Mouse (Mus musculus): ENCODE data around the gene Slc22a21. TPM values are rescaled to one million over a fixed set of nuclear protein-coding genes. Genes with fewer than 3 reads are reported as not detected.

The Slc22a21 gene
- polyA plus RNA-seq (2016; fragmentation: Nextera tagmentation; extraction: Ambion mirVana): 1.4 and 2.7 TPM in 2 replicates

DNA sequence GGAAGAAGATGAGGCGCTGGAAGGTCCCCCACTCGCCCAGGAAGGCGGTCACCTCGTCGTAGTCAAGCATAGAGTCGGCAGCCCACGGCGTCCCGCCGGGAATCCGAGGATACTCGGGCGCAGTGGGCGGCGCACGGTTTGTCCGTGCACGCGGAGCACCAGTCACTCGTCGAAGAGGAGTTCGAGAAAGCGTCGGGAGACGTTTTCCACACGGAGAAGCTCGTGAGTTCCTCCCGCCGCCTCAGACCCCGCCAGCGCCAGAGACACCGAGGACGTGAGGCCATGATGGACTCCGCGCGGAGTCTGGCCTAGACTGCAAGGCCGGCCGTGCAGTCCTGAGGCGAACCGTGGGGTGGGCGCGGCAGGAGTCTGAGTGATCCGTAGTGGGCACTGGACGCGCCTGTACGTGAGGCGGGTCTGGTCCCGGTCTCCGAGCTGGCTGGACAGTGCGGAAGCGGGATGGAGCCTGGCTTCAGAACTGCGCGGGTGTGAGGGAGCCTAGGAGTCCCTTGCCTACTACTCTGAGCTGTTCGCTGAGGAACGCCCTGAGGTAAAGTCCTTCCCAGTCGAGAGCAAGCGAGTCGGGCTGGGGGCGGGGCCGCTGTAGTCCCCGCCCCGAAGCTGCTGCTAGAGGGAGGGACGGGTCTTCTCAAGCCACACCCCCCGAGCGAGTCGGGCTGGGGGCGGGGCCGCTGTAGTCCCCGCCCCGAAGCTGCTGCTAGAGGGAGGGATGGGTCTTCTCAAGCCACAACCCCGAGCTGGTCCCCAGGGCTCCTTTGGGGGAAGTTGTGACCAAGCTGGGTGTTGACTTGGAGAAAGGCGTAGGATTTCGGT is at the start of gene Slc22a21:
TSS of gene Slc22a21 (minus strand) at position 545 of the 834 bp plus-strand sequence.
- Histone ChIP-seq H3K27ac (no peak within 1 kb of the TSS), H3K27me3 (peaks cover 16% of the 10 kb centered on the region), H3K4me1 (no peaks in the 10 kb centered on the region), H3K4me3 (replicated peaks) (peak within 1 kb of the TSS; percentile 60), H3K36me3 (replicated peaks) (no peaks in the 10 kb centered on the region), H3K4me2 (peak within 1 kb of the TSS; percentile 94), H3K9me3 (no peaks in the 10 kb centered on the region), H3K9ac (peak within 1 kb of the TSS; percentile 58)
- 2% methylated on average over 73 of the region's 73 CpGs for WGBS
- ATAC-seq (ENCODE audit: low FRiP score): peak; percentile 91

DNA sequence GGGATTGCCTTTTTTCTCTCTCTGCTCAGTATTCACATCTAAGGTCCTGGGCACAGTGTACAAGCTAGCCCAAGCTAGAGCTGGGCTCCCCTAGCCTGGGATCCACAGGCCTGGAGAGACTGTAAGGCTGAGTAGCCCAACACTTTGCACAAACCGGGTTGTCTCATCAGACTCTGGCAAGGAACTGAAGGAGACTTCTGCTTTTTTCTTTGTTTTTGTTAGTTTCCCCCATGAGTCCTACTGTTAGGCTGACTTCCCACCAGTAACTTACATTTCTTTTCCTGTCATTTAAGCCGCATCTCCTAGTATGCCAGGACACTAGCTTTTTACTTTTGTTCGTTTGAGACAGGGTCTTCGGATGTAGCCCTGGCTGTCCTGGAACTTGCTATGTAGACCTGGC is 48.9 kb upstream of the Slc22a21 start:
- H3K4me1 ChIP-seq: peaks cover 13% of the 10 kb centered on the region
- H3K27ac ChIP-seq: no peak overlapping the region
- peak overlapping the region; percentile 54 for H3K4me3 ChIP-seq (replicated peaks)
- ATAC-seq (ENCODE audit: low FRiP score): no peak
- H3K36me3 ChIP-seq (replicated peaks): no peaks in the 10 kb centered on the region
- H3K9me3 ChIP-seq: no peaks in the 10 kb centered on the region
- H3K9ac ChIP-seq: no peak overlapping the region
- peaks cover 51% of the 10 kb centered on the region for H3K27me3 ChIP-seq
- 81% methylated on average over 4 of the region's 4 CpGs for WGBS
- peak overlapping the region; percentile 92; the same call in 1 of the 2 replicates for H3K4me2 ChIP-seq

DNA sequence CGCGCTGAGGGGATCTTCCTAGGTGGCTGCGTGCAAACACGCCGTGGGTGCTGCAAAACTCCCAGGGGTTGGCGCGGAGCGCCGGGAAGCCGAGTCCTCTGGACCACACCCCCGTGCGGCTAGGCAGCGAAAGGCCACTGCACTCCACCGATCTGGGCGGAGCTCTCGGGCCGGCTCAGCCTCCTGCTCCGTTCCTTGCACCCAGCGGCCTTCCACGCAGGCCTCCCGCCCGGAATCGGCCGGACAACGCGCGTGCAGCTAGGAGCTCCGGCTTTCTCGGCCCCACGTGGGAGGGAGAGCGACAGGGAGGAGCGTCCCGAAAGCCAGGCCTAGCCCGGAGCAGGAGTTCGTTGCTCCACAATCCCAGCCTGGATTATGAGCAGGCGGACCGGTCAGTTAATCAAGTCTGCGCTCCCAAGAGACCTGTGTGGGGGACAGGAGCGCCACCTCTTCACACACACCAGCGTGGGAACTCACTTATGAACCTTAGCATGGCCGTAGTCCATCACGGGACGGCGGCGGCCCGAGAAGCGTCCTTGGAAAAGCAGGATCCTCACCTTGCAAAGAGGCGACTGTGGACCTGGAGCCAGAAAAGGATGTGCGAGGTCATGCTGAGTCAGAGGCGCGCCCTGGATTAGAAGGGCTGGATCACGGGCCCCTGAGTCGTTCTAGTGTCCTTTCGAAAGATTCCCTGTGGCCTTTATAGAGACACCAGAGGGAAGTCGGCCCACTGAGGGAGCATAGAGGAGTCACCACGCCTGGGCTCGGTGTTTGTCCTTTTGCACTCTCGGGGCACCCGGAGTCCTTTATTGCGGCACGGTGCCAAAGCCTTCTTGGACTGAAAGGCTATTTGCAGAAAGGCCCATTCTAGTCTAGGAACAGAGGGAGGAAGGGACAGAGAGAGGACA is 48.2 kb upstream of the Slc22a21 start, which contains the start of gene Slc22a4:
TSS of gene Slc22a4 (minus strand) at position 47 of the 908 bp plus-strand sequence.
- ATAC-seq (ENCODE audit: low FRiP score): peak; percentile 68
- Histone ChIP-seq H3K4me2 (peak within 1 kb of the TSS; percentile 92), H3K36me3 (replicated peaks) (no peaks in the 10 kb centered on the region), H3K9me3 (no peaks in the 10 kb centered on the region), H3K4me3 (replicated peaks) (peak within 1 kb of the TSS; percentile 54), H3K27ac (no peak within 1 kb of the TSS), H3K4me1 (peaks cover 13% of the 10 kb centered on the region), H3K27me3 (peaks cover 51% of the 10 kb centered on the region), H3K9ac (peak within 1 kb of the TSS; percentile 67)
- 1% methylated on average over 60 of the region's 61 CpGs for WGBS

DNA sequence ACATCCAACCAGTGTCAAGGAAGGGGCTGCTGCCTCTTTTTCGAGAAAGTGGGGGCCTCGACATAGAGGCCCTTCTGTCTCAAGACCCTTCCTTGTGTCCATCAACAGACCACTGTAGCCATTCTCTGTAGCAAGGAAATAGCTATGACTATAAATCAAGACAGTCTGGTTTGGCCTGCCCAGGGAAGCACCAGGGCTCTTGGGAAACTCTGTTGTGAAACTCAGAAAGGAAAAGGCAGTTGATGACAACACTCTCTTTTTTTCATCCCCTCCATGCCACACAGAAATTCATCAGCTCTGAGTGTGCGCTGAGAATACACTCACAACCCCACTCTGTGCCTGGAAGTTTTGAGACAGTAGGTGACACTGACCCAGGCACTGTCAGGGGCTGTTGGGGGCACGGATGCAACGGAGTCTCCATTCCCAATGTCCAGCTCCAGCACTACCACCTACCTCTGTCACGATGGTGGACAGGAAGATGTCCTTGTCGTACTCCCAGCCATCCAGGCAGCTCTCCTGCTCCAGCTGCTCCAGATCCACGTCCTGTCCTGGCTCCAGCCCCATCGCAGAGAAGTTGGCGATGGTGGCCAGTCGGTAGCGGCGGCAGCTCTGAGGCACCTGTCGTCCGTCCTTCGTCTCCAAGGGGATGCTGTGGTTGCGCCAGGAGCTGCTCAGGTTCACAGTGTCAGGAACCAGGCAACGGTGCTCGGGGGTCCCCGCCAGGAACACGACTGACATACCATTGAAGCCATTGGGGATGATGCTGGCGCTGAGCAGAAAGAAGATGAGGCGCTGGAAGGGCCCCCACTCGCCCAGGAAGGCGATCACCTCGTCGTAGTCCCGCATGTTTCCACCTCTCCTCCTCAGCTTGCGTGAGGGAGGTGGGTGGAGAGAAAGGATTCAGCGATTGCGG is 47.3 kb upstream of the Slc22a21 start:
- Histone ChIP-seq H3K27me3 (peaks cover 51% of the 10 kb centered on the region), H3K4me3 (replicated peaks) (peak overlapping the region; percentile 54), H3K27ac (no peak overlapping the region), H3K36me3 (replicated peaks) (no peaks in the 10 kb centered on the region), H3K4me1 (peaks cover 13% of the 10 kb centered on the region), H3K4me2 (peak overlapping the region; percentile 92), H3K9me3 (no peaks in the 10 kb centered on the region), H3K9ac (peak overlapping the region; percentile 67)
- 17% methylated on average over 31 of the region's 31 CpGs for WGBS
- no peak for ATAC-seq (ENCODE audit: low FRiP score)

DNA sequence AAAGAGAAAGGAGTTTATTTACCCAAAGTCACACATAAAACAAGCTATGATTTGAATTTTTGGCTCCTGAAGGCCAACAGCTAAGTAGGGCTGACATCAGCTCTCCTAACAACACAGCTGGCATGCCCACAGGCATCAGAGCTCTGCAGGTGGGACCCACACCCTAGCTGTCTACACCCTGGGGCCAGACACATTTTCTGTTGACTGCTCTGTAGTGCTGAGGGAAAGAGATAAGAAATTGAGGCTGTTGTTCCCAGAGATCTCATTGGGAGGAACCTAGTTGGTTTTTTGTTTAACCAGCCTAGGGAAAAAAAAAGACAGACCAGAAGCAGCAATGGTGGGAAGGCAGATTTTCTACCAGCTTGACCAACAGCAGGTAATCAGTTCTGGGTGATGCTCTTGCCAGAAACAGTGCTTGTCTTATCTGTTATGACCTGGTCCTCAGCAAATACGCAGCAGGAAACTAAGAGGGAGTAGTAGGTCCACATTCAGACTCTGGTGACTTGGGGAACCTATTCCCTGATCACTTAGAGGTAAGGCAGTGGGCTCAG is 46.4 kb upstream of the Slc22a21 start:
- ATAC-seq (ENCODE audit: low FRiP score): no peak
- 79% methylated on average over 1 of the region's 1 CpGs for WGBS

DNA sequence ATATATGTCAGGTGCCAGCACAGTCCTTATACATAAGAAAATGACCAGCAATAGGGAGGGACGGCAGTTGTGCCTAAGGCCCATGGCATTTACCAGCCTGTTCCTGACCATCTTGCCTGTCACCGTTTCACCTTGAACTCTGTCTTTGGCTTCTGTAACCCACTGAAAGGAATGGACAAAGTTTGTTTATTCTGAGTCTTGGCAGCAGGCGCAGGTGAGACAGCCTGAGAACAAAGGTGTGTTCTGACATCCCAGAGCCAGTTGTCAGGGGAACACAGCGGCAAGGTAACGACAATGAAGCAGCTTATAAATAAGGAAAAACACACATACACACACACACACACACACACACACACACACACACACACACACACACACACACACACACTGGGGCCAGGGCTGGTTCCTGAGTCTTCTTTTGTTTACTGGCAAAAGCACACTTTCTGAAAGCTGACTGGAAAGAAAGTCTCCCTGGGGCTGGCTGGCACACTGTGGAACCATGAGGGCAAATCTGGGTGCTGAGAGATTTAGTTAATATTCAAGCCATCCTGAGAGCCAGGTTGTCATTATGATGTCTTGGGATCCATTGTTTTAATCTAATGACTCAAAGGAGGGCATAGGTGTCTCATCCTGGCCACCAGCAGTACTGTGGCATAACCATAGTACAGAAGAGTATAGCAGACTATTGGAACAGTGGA is 41.4 kb upstream of the Slc22a21 start:
- H3K27ac ChIP-seq: no peak overlapping the region
- WGBS: 84% methylated on average over 5 of the region's 5 CpGs
- no peak overlapping the region for H3K9ac ChIP-seq
- no peak for ATAC-seq (ENCODE audit: low FRiP score)
- peaks cover 16% of the 10 kb centered on the region for H3K27me3 ChIP-seq
- H3K9me3 ChIP-seq: no peaks in the 10 kb centered on the region
- no peaks in the 10 kb centered on the region for H3K36me3 ChIP-seq (replicated peaks)
- H3K4me2 ChIP-seq: no peak overlapping the region
- H3K4me3 ChIP-seq (replicated peaks): no peak overlapping the region
- H3K4me1 ChIP-seq: no peaks in the 10 kb centered on the region

More for the DNA sequence above, 46.4 kb upstream of the Slc22a21 start:
- Histone ChIP-seq H3K36me3 (replicated peaks) (no peaks in the 10 kb centered on the region), H3K27ac (no peak overlapping the region), H3K4me1 (peaks cover 13% of the 10 kb centered on the region), H3K27me3 (peaks cover 51% of the 10 kb centered on the region), H3K4me3 (replicated peaks) (no peak overlapping the region), H3K9ac (no peak overlapping the region), H3K4me2 (no peak overlapping the region), H3K9me3 (no peaks in the 10 kb centered on the region)

DNA sequence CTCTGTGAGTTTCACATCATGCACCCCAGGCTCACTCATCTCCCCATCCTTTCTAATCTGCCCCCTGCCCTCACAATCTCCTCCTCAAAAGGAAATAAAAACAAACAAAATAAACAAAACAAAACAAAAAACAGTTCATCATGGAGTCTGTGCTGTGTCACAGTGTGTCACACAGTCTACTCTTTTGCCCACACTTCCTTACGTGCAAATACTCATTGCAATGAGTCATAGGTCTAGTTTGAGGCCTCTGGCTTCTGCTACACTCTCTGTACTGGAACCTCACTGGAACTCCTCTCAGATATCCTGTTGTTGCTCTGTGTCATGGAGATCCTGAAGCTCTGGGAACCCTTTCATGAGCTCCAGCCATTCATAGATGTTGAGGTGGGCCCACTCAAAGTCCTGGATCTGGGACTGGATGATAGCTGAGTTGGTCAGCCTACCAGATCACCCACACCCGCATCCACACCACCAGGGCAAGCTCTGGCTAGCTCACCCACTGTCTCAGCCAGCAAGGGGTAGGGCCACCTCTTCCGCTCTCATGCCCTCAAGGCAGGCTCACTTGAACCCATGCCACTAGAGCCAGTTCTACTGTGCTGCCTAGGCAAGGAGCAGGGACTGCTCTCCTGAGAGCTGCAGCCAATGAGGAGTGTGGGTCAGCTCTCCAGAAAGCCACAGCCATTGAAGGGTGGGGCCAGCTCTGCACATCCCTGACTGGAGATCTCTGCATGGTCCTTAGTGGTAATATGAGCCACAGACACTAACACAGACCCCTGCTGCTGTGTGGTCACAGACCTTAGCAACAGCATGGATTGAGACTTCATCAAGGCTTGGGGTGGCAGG is 39.0 kb upstream of the Slc22a21 start:
- no peaks in the 10 kb centered on the region for H3K36me3 ChIP-seq (replicated peaks)
- no peak overlapping the region for H3K27ac ChIP-seq
- H3K9me3 ChIP-seq: no peaks in the 10 kb centered on the region
- H3K27me3 ChIP-seq: no peaks in the 10 kb centered on the region
- no peaks in the 10 kb centered on the region for H3K4me1 ChIP-seq
- WGBS: 80% methylated on average over 3 of the region's 3 CpGs
- H3K4me3 ChIP-seq (replicated peaks): no peak overlapping the region
- H3K9ac ChIP-seq: no peak overlapping the region
- no peak overlapping the region for H3K4me2 ChIP-seq
- no peak for ATAC-seq (ENCODE audit: low FRiP score)

DNA sequence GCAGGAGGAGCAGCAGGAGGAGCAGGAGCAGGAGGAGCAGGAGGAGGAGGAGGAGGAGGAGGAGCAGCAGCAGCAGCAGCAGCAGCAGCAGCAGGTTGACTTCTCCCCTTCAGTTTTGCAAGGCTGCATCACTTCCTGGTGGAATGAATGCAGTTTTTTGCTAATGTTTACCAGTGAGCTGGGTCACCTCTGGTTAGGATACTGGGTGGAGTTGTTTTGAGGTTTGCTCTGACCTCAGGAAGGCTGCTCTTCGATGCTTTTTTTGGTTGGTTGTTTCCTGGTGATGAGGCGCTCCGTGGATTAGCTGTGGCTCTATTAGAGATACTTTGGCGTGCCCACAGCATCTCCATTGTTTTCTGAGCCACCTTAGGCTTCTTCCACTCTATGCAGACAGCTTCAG is 37.5 kb upstream of the Slc22a21 start:
- Histone ChIP-seq H3K4me2 (no peak overlapping the region), H3K4me1 (no peaks in the 10 kb centered on the region), H3K27ac (no peak overlapping the region), H3K36me3 (replicated peaks) (no peaks in the 10 kb centered on the region), H3K4me3 (replicated peaks) (no peak overlapping the region), H3K27me3 (no peaks in the 10 kb centered on the region), H3K9me3 (no peaks in the 10 kb centered on the region), H3K9ac (no peak overlapping the region)
- no peak for ATAC-seq (ENCODE audit: low FRiP score)
- 73% methylated on average over 4 of the region's 4 CpGs for WGBS

DNA sequence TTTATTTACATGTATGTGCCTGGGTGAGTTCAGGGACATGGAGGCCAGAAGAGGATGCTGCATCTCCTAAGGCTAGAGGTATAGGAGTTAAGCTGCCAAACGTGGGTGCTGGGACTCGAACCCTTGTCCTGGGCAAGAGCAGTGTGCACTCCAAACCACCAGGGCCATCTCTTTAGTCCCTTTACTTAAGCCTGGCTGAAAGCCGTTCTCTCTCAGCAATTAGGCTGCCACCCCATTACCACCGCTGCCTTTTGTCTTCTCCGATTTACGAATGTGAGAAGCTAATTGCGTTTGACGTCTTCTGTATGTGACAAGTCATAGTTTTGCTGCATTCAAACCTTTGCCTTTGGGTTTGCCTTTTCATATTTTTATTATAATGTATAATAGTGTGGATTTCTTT is 35.9 kb upstream of the Slc22a21 start:
- no peaks in the 10 kb centered on the region for H3K36me3 ChIP-seq (replicated peaks)
- H3K4me2 ChIP-seq: no peak overlapping the region
- no peaks in the 10 kb centered on the region for H3K9me3 ChIP-seq
- H3K27ac ChIP-seq: no peak overlapping the region
- no peaks in the 10 kb centered on the region for H3K27me3 ChIP-seq
- no peak for ATAC-seq (ENCODE audit: low FRiP score)
- 64% methylated on average over 8 of the region's 8 CpGs for WGBS
- H3K9ac ChIP-seq: no peak overlapping the region
- no peaks in the 10 kb centered on the region for H3K4me1 ChIP-seq
- no peak overlapping the region for H3K4me3 ChIP-seq (replicated peaks)

DNA sequence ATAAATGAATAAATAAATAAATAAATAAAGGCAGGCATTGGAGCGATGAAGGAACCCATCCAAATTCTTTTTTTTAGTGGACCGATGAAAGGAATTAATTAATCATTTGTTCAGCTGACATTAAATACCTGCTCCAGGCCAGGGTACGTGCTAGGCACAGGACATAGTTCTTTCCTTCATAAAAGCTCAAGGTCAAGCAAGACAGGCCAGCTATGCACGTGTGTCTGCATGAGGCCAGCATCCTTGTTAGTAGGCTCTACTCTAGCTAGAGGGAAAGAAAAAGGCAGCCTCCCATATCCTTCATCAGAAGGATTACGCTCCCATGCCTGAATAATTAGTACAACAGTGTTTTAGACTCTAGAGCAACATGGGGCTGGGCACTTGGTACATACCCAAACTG is 32.8 kb upstream of the Slc22a21 start:
- H3K27ac ChIP-seq: no peak overlapping the region
- no peaks in the 10 kb centered on the region for H3K4me1 ChIP-seq
- H3K4me2 ChIP-seq: no peak overlapping the region
- no peak overlapping the region for H3K9ac ChIP-seq
- no peak for ATAC-seq (ENCODE audit: low FRiP score)
- 83% methylated on average over 5 of the region's 5 CpGs for WGBS
- no peak overlapping the region for H3K4me3 ChIP-seq (replicated peaks)
- no peaks in the 10 kb centered on the region for H3K27me3 ChIP-seq
- H3K9me3 ChIP-seq: no peaks in the 10 kb centered on the region
- no peaks in the 10 kb centered on the region for H3K36me3 ChIP-seq (replicated peaks)

All from forebrain, embryonic 12.5 days (tissue).